Mouse (Mus musculus) testis, adult 2 months (tissue): ENCODE results near the gene Ms4a12. TPM values are rescaled to one million over a fixed set of nuclear protein-coding genes. Genes with fewer than 3 reads are reported as not detected.

Experiments used
- H3K27ac ChIP-seq: fragments of 200-500 bp; 2 replicates; pipeline ENCODE4 v1.5.1; 2012; ENCODE audit warnings: low read depth, low read length; ENCODE audit not compliant: control insufficient read depth, insufficient read depth
- H3K27me3 ChIP-seq: fragments of 200-500 bp; 2 replicates; pipeline ENCODE4 v1.6.1; 2012; ENCODE audit warnings: mild to moderate bottlenecking, low read length, moderate library complexity; ENCODE audit not compliant: control insufficient read depth, insufficient read depth
- H3K36me3 ChIP-seq: fragments of 200-500 bp; 2 replicates; pipeline ENCODE4 v1.6.1; 2012; ENCODE audit warnings: mild to moderate bottlenecking, low read length; ENCODE audit not compliant: control insufficient read depth, insufficient read depth
- H3K4me1 ChIP-seq: fragments of 200-500 bp; 2 replicates; pipeline ENCODE4 v1.6.1; 2012; ENCODE audit warnings: low read length; ENCODE audit not compliant: control insufficient read depth, insufficient read depth
- H3K4me3 ChIP-seq: fragments of 200-500 bp; 2 replicates; pipeline ENCODE4 v1.5.1; 2012; ENCODE audit warnings: low read depth, mild to moderate bottlenecking, low read length, moderate library complexity, mixed read lengths; ENCODE audit not compliant: control insufficient read depth
- CTCF ChIP-seq: fragments of 200-500 bp; IDR thresholded peaks from 2 replicates; pipeline ENCODE4 v1.5.1; 2012; ENCODE audit warnings: low read depth, mild to moderate bottlenecking, inconsistent platforms, low read length, moderate library complexity; ENCODE audit not compliant: control insufficient read depth, insufficient read depth, insufficient replicate concordance
- POLR2A ChIP-seq: fragments of 200-500 bp; IDR thresholded peaks from 2 replicates; pipeline ENCODE4 v1.6.1; 2012; ENCODE audit warnings: low read depth, mild to moderate bottlenecking, inconsistent platforms, low read length, moderate library complexity; ENCODE audit not compliant: control insufficient read depth
- polyA plus RNA-seq: library from polyadenylated mRNA; depleted of rRNA; stranded (reverse); fragments of >200 nt; gene quantifications from 2 replicates; pipeline ENCODE4 v1.2.3, GENCODE M21; 2012

Ms4a12 gene
- polyA plus RNA-seq, 1 experiment = not detected

DNA sequence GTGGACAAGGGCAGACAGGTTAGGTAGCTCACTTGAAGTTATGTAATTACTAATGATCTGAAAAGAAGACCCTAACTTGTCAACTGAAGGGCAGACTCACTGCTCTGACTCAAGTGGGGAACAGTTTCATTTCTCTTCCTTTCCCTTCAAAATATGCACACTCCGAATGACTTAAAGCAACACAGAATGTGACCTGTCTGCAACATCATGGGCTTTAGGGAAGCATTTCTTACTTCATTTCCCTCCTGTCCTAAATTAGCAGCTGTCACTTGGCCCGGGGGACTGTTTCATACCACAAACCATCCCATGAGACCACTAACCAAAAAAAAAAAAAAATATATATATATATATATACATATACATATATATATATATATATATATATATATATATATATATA lies 29.3 kb upstream of the Ms4a12 start:
- Histone ChIP-seq H3K4me3 (no peak overlapping the region), H3K27ac (no peak overlapping the region), H3K36me3 (no peaks in the 10 kb centered on the region), H3K27me3 (no peaks in the 10 kb centered on the region), H3K4me1 (no peaks in the 10 kb centered on the region)
- no peak for TF ChIP-seq POLR2A
- no peak for TF ChIP-seq CTCF

DNA sequence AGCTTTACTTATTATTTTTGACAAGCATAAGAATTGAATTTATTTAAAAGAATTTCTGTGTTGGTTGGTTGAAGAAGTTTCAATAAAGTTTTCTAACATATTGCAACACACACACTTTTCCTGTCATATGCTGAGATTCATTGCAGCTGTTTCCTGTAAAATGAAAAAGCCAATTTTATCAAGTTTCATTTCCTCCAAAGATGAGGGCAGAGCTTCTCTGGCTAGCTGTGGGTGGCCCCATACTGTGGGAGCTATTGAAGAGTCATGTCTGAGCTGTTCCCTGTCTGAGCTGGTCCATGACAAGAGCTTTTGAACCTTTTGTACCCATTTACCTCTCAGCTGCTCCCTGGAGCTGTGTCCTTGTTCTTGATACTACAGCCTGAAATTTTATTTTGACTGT lies 12.0 kb upstream of the Ms4a12 start:
- Histone ChIP-seq H3K4me1 (no peaks in the 10 kb centered on the region), H3K27ac (no peak overlapping the region), H3K4me3 (no peak overlapping the region), H3K36me3 (no peaks in the 10 kb centered on the region), H3K27me3 (no peaks in the 10 kb centered on the region)
- no peak for TF ChIP-seq POLR2A
- TF ChIP-seq CTCF = no peak

DNA sequence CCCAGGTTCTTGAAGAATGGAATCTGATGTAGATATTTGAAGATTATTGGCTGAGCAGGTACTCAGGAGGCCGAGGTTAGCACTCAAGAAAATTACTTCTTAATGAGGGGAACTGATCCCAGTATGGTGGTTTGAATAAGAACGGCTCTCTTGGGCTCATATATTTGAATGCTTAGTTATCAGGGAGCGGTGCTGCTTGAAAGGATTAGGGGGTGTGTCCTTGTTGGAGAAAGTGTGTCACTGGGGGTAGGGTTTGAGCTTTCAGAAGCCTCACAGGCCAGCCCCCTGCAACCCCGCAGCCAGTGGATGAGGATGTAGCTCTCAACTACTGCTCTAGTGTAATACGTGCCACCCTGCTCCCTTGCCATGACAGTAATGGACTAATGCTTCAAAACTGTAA lies 10.3 kb upstream of the Ms4a12 start:
- Histone ChIP-seq H3K36me3 (no peaks in the 10 kb centered on the region), H3K4me3 (no peak overlapping the region), H3K4me1 (no peaks in the 10 kb centered on the region), H3K27me3 (no peaks in the 10 kb centered on the region), H3K27ac (no peak overlapping the region)
- TF ChIP-seq CTCF = no peak
- no peak for TF ChIP-seq POLR2A

DNA sequence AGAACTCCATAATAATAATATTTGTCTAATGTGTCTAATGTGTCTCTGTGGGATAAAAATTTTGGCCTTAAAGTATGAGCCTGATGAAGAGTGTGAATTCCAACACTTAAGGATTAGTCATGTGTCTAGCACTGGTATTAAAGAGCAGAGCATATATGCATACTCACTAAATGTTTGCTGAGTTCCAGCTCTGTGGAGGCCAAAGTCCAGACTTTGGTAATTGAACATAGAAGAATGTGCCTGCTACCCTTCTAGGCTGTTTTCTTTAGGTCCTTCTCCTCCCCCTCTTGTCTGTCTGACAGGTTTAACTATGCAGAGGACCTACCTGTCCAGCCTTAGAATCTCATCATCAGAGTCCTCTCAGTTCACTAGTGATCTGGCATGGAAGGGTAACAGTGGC lies 3.6 kb upstream of the Ms4a12 start:
- H3K4me1 ChIP-seq = no peaks in the 10 kb centered on the region
- TF ChIP-seq CTCF = no peak
- TF ChIP-seq POLR2A = no peak
- H3K4me3 ChIP-seq = no peak overlapping the region
- no peaks in the 10 kb centered on the region for H3K36me3 ChIP-seq
- H3K27me3 ChIP-seq = no peaks in the 10 kb centered on the region
- H3K27ac ChIP-seq = no peak overlapping the region

DNA sequence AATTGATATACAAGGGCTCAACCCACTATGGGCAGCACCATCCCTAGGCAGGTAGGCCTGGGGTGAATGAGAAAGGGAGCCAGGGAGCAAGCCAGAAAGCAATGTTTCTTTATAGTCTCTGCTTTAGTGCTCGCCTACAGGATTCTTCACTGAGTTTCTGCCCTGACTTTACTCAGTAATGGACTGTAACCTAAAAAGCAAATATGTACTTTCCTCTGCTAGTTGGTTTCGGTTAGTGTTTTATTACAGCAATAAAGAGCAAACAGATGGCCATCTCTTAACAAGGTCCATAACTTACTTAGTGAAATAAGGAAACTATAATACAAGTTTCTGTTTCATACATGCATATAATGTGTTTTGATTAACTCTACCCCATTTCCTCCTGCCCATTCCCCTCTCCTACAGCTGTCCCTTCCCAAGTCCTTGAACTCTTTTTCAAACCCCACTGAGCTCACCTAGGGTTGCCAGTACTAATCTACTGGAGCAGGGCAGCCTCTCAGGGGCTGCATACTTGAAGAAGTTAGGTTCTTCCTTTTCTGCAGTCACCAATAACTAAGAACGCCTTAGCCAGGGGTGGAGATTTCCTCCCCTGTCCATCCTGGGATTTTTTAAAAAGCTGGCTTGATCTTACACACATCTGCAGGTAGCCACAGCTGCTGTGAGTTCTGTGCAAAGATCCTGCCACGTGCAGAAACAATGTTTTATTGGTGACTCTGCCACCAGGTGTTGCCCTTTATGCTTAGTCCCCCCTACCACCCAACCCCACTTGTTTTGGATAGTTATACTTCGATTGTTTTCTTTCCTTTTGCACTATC lies 2.9 kb upstream of the Ms4a12 start:
- H3K27me3 ChIP-seq = no peaks in the 10 kb centered on the region
- no peak overlapping the region for H3K4me3 ChIP-seq
- TF ChIP-seq CTCF (no peak), POLR2A (no peak)

DNA sequence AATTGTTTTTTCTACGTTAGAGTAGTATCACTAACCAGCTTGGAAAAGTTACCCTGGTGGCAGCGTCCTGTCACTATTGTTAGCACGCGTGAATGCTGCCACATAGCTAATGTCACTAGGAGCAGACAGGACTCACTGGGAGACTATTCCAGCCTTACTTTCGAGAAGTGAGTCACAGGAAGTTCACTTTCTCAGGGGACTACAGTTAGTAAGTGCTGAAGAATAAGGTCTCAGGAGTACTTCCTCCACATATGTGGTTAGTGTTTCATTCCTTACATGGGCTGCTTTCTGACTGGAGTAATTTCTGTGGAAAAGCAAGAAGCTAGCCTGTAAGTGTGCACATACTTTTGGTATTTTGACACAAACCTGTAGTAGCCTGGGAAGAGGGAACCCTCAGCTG lies 2.0 kb upstream of the Ms4a12 start:
- H3K36me3 ChIP-seq = no peaks in the 10 kb centered on the region
- no peak overlapping the region for H3K4me3 ChIP-seq
- H3K4me1 ChIP-seq = no peaks in the 10 kb centered on the region
- H3K27ac ChIP-seq = no peak overlapping the region
- H3K27me3 ChIP-seq = no peaks in the 10 kb centered on the region
- TF ChIP-seq POLR2A (no peak), CTCF (no peak)

More for the DNA sequence above, 2.9 kb upstream of the Ms4a12 start:
- no peak overlapping the region for H3K27ac ChIP-seq
- no peaks in the 10 kb centered on the region for H3K4me1 ChIP-seq
- no peaks in the 10 kb centered on the region for H3K36me3 ChIP-seq

DNA sequence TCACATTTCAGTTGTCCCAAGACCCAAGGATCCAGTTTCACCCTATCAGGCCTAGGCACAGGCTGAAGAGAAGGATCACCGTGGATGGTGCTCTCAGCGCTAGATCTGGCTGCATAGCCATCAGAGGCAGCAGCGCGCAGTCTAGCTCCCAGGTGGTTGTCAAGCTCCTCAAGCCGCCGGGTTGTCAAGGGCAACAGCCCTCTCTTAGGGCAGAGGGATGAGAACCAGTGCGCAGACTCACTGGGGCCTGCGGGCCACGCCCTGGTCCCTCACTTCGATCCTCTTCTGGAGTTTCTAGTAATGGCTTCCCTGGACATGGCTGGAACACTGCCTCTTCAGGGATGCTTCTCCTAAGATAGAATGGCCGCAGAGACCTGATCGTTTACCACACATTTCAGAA lies 35.7 kb downstream of the Ms4a12 start, which contains the start of gene Ms4a13:
Gene Ms4a13 (minus strand): TSS at position 192 of the 400 bp plus-strand sequence.
- Histone ChIP-seq H3K27me3 (no peaks in the 10 kb centered on the region), H3K4me3 (peak within 1 kb of the TSS; percentile 98), H3K27ac (peak within 1 kb of the TSS; percentile 79), H3K36me3 (no peaks in the 10 kb centered on the region), H3K4me1 (no peaks in the 10 kb centered on the region; the same call in 1 of the 2 replicates)
- peak; percentile 9; the same call in 1 of the 2 replicates for TF ChIP-seq CTCF
- peak; percentile 74; the same call in 1 of the 2 replicates for TF ChIP-seq POLR2A

DNA sequence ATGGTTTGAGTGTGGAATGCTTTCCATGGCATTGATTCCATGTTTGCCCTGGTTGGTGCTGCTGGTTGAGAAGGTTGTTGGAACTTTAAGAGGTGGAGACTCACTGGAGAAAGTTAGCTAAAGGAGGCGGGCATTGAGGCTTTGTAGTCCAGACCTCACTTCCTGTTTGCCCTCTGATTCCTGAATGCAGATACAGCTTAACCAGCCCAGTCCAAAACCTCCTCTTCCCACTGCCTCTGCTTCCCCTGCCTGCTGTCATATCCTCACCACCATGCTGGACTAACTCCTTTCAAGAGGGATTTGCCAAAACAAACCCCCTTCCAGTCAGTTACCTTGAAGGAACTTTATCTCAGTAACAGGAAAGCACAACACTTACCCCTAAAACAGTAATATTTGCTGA lies 39.7 kb downstream of the Ms4a12 start:
- TF ChIP-seq POLR2A (no peak), CTCF (no peak)
- Histone ChIP-seq H3K27me3 (no peaks in the 10 kb centered on the region), H3K4me3 (no peak overlapping the region), H3K36me3 (no peaks in the 10 kb centered on the region), H3K4me1 (no peaks in the 10 kb centered on the region; the same call in 1 of the 2 replicates), H3K27ac (no peak overlapping the region)
